26 mouse cellular contexts compared by ENCODE assay signal in the genomic region with DNA sequence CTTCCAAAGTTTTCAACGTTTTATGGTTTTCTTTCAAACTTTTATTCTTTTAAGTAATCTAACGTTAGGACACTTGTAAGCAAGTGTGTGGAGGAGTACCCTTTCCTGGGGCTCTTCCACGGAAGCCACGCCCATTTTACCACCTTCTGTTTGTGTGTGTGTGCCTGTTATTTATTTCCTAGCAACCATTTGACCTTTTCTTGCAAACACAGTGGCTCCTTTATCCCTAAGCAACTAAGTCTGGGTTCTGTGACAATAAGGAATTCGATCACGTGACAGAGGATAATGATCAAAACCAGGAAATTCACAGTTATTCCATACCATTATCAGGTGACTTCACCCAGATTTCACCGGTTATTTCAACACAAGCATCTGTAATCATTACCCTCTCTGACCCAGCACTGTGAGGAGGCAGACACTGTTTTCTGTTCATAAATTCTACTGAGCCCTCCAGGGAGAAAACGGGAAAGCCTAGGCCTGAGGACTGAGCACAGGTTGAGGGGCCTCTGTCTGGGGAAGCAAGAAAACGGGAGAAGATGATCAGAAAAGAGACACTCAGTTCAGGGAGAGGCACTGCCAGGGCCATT. TPM values are rescaled to one million over a fixed set of nuclear protein-coding genes. Genes with fewer than 3 reads are reported as not detected.
"Had no signal": no experiment of that assay in that cellular context is flagged by ENCODE, and none has a peak within 500 bp of the region (broad histone marks: within the 10 kb centered on the region; RNA-seq: fewer than 3 reads in every experiment).

No protein-coding gene starts in this region.

- H3K27me3 ChIP-seq: limb, embryonic 12.5 days; midbrain, embryonic 13.5 days; stomach, embryonic 15.5 days had no signal

- H3K4me2 ChIP-seq: limb, embryonic 12.5 days; limb, embryonic 15.5 days; liver, embryonic 11.5 days; lung, embryonic 14.5 days; midbrain, embryonic 13.5 days; neural tube, embryonic 13.5 days; stomach, embryonic 15.5 days had no signal

- H3K36me3 ChIP-seq: limb, embryonic 12.5 days; limb, embryonic 15.5 days; midbrain, embryonic 13.5 days; neural tube, embryonic 13.5 days; stomach, embryonic 15.5 days had no signal

- ATAC-seq: liver, postnatal 0 days; lung, postnatal 0 days; midbrain, embryonic 13.5 days had no signal

- H3K4me3 ChIP-seq: layer of hippocampus, adult 2 months; limb, embryonic 12.5 days; limb, embryonic 15.5 days; midbrain, embryonic 13.5 days; myocyte; neural tube, embryonic 13.5 days; stomach, embryonic 15.5 days had no signal

- H3K27ac ChIP-seq: layer of hippocampus, adult 2 months; limb, embryonic 12.5 days; limb, embryonic 15.5 days; liver, embryonic 14.5 days; macrophage; midbrain, embryonic 13.5 days; neural tube, embryonic 13.5 days; stomach, embryonic 15.5 days had no signal

- H3K9ac ChIP-seq: limb, embryonic 12.5 days; limb, embryonic 15.5 days; liver, embryonic 14.5 days; liver, postnatal 0 days; lung, embryonic 14.5 days; midbrain, embryonic 13.5 days; neural tube, embryonic 13.5 days; stomach, embryonic 15.5 days had no signal

- H3K4me1 ChIP-seq: limb, embryonic 12.5 days; limb, embryonic 15.5 days; midbrain, embryonic 13.5 days; neural tube, embryonic 13.5 days; stomach, embryonic 15.5 days had no signal

- DNase-seq: kidney, adult 9 months; kidney, postnatal 25 days; layer of hippocampus, adult 9-11 months; left cerebral cortex, postnatal 4 days; liver, postnatal 0 days; lung, embryonic 14.5 days; retina, postnatal 1 day; right cerebral cortex, postnatal 25 days; spleen, adult 18-20 months; thymus, postnatal 25 days had no signal

- H3K9me3 ChIP-seq: limb, embryonic 15.5 days; midbrain, embryonic 13.5 days; neural tube, embryonic 13.5 days; stomach, embryonic 15.5 days had no signal

RNA-seq across cellular contexts. Expression of gene 9530053A07Rik, which starts 32.0 kb away (rescaled TPM):
- total RNA-seq: left cerebral cortex, postnatal 14 days; left cerebral cortex, postnatal 4 days; megakaryocyte, adult 5-6 weeks; monocyte, adult 5-6 weeks; neutrophil, adult 5-6 weeks had no signal
- polyA plus RNA-seq: kidney, embryonic 16.5 days; limb, embryonic 15.5 days; liver, embryonic 11.5 days; liver, embryonic 14.5 days; liver, postnatal 0 days; lung, embryonic 14.5 days; macrophage had no signal
